Mouse (Mus musculus) neural tube, embryonic 15.5 days (tissue): ENCODE measurements around the gene Mef2d. TPM values are rescaled to one million over a fixed set of nuclear protein-coding genes. Genes with fewer than 3 reads are reported as not detected.

Source experiments
- ATAC-seq: fragments of 200-750 bp; cut with Nextera tagmentation; 2 replicates; pipeline ENCODE4 v1.8.0; 2017; ENCODE audit warnings: mild to moderate bottlenecking, moderate TSS enrichment, moderate library complexity; ENCODE audit not compliant: low FRiP score
- H3K27ac ChIP-seq: fragments of 300-500 bp; sonication (generic); replicated peaks from 2 replicates; pipeline ENCODE4 v1.5.1; 2015; ENCODE audit warnings: mild to moderate bottlenecking, inconsistent platforms
- H3K27me3 ChIP-seq: fragments of 300-500 bp; sonication (generic); replicated peaks from 2 replicates; pipeline ENCODE4 v1.6.1; 2015; ENCODE audit warnings: inconsistent platforms
- H3K36me3 ChIP-seq: fragments of 300-500 bp; sonication (generic); 2 replicates; pipeline ENCODE4 v1.6.1; 2015; ENCODE audit warnings: inconsistent platforms
- H3K4me1 ChIP-seq: fragments of 300-500 bp; sonication (generic); 2 replicates; pipeline ENCODE4 v1.6.1; 2015; ENCODE audit warnings: inconsistent platforms
- H3K4me2 ChIP-seq: fragments of 300-500 bp; sonication (generic); 2 replicates; pipeline ENCODE4 v1.6.1; 2015; ENCODE audit warnings: inconsistent platforms, mild to moderate bottlenecking, moderate library complexity
- H3K4me3 ChIP-seq: fragments of 300-500 bp; sonication (generic); replicated peaks from 2 replicates; pipeline ENCODE4 v1.5.1; 2015; ENCODE audit warnings: mild to moderate bottlenecking, inconsistent platforms
- H3K9ac ChIP-seq: fragments of 300-500 bp; sonication (generic); replicated peaks from 2 replicates; pipeline ENCODE4 v1.6.1; 2015; ENCODE audit warnings: mild to moderate bottlenecking, inconsistent platforms
- H3K9me3 ChIP-seq: fragments of 300-500 bp; sonication (generic); replicated peaks from 2 replicates; pipeline ENCODE4 v1.6.1; 2016; ENCODE audit warnings: inconsistent platforms
- WGBS: fragments of 180-500 bp; shearing (Covaris S2); methylation state at CpG from one replicate; pipeline ENCODE4 v1.1.7; 2015; ENCODE audit warnings: mixed read lengths; 5-methylcytosine and 5-hydroxymethylcytosine counted together
- polyA plus RNA-seq: library from polyadenylated mRNA; unstranded; fragments of >200 nt; fragmentation: Nextera tagmentation; extraction: Ambion mirVana; gene quantifications from 2 replicates; pipeline ENCODE4 v1.2.1, GENCODE M21; 2015

Mef2d gene
- polyA plus RNA-seq, 1 experiment from 2014 or later = 14.3 TPM

- peaks cover 55% of the 10 kb centered on the region for H3K4me1 ChIP-seq
- H3K4me3 ChIP-seq = no peak overlapping the region
- H3K27ac ChIP-seq = 0 out of 2 replicates have a peak overlapping the region, but pooled peaks have one; percentile 80
- no peak for ATAC-seq
- WGBS = 83% methylated on average over 3 of the region's 3 CpGs
- H3K4me2 ChIP-seq = no peak overlapping the region
- no peaks in the 10 kb centered on the region for H3K27me3 ChIP-seq
- H3K9me3 ChIP-seq = no peaks in the 10 kb centered on the region
- no peak overlapping the region for H3K9ac ChIP-seq
- H3K36me3 ChIP-seq = peaks cover 12% of the 10 kb centered on the region
These were observed 11.3 kb downstream of the Mef2d start for GRCm38 (mm10) chr3:88153290-88154011.

GRCm38 (mm10) chr3:88154236-88154635 lies 12.1 kb downstream of the Mef2d start:
- ATAC-seq = no peak
- H3K27me3 ChIP-seq = no peaks in the 10 kb centered on the region
- 66% methylated on average over 2 of the region's 2 CpGs for WGBS
- no peaks in the 10 kb centered on the region for H3K9me3 ChIP-seq
- no peak overlapping the region for H3K4me2 ChIP-seq
- no peak overlapping the region for H3K27ac ChIP-seq
- H3K4me3 ChIP-seq = no peak overlapping the region
- H3K9ac ChIP-seq = no peak overlapping the region
- H3K4me1 ChIP-seq = peaks cover 48% of the 10 kb centered on the region
- H3K36me3 ChIP-seq = peaks cover 20% of the 10 kb centered on the region

GRCm38 (mm10) chr3:88156817-88157216 lies 14.6 kb downstream of the Mef2d start:
- ATAC-seq = no peak
- Histone ChIP-seq H3K36me3 (peaks cover 46% of the 10 kb centered on the region), H3K4me2 (no peak overlapping the region), H3K9me3 (no peaks in the 10 kb centered on the region), H3K4me3 (no peak overlapping the region), H3K9ac (no peak overlapping the region), H3K4me1 (peaks cover 22% of the 10 kb centered on the region), H3K27me3 (no peaks in the 10 kb centered on the region), H3K27ac (no peak overlapping the region)

- H3K4me2 ChIP-seq = no peak overlapping the region
- H3K27ac ChIP-seq = no peak overlapping the region
- no peaks in the 10 kb centered on the region for H3K27me3 ChIP-seq
- H3K9ac ChIP-seq = no peak overlapping the region
- no peaks in the 10 kb centered on the region for H3K9me3 ChIP-seq
- H3K4me3 ChIP-seq = no peak overlapping the region
- H3K4me1 ChIP-seq = peaks cover 10% of the 10 kb centered on the region
- H3K36me3 ChIP-seq = peaks cover 58% of the 10 kb centered on the region
- WGBS = 20% methylated on average over 23 of the region's 23 CpGs
- ATAC-seq = 0 out of 2 replicates have a peak, but pooled peaks have one; percentile 12
These were observed 15.8 kb downstream of the Mef2d start for GRCm38 (mm10) chr3:88157771-88158597.

- H3K4me2 ChIP-seq = no peak overlapping the region
- peaks cover 66% of the 10 kb centered on the region for H3K36me3 ChIP-seq
- ATAC-seq = no peak
- 87% methylated on average over 6 of the region's 6 CpGs for WGBS
- H3K4me3 ChIP-seq = no peak overlapping the region
- H3K27me3 ChIP-seq = no peaks in the 10 kb centered on the region
- H3K27ac ChIP-seq = no peak overlapping the region
- H3K9me3 ChIP-seq = no peaks in the 10 kb centered on the region
- no peak overlapping the region for H3K9ac ChIP-seq
- H3K4me1 ChIP-seq = peaks cover 6% of the 10 kb centered on the region
These were observed 16.8 kb downstream of the Mef2d start for GRCm38 (mm10) chr3:88158991-88159390.

GRCm38 (mm10) chr3:88160856-88161255 lies 18.7 kb downstream of the Mef2d start:
- ATAC-seq = no peak

GRCm38 (mm10) chr3:88162259-88162658 lies 20.1 kb downstream of the Mef2d start:
- no peak overlapping the region for H3K9ac ChIP-seq
- WGBS = 84% methylated on average over 8 of the region's 8 CpGs
- peaks cover 6% of the 10 kb centered on the region for H3K4me1 ChIP-seq
- H3K27ac ChIP-seq = no peak overlapping the region
- H3K4me2 ChIP-seq = no peak overlapping the region
- no peak for ATAC-seq
- H3K9me3 ChIP-seq = no peaks in the 10 kb centered on the region
- no peaks in the 10 kb centered on the region for H3K27me3 ChIP-seq
- H3K36me3 ChIP-seq = peaks cover 85% of the 10 kb centered on the region
- no peak overlapping the region for H3K4me3 ChIP-seq

More at GRCm38 (mm10) chr3:88160856-88161255, 18.7 kb downstream of the Mef2d start:
- Histone ChIP-seq H3K36me3 (peaks cover 82% of the 10 kb centered on the region), H3K4me1 (peaks cover 6% of the 10 kb centered on the region), H3K4me3 (no peak overlapping the region), H3K27ac (no peak overlapping the region), H3K27me3 (no peaks in the 10 kb centered on the region), H3K9ac (no peak overlapping the region), H3K4me2 (no peak overlapping the region), H3K9me3 (no peaks in the 10 kb centered on the region)
- WGBS = 81% methylated on average over 6 of the region's 6 CpGs

- H3K27me3 ChIP-seq = no peaks in the 10 kb centered on the region
- WGBS = 63% methylated on average over 4 of the region's 4 CpGs
- no peak overlapping the region for H3K4me3 ChIP-seq
- H3K4me2 ChIP-seq = no peak overlapping the region
- H3K9ac ChIP-seq = no peak overlapping the region
- ATAC-seq = no peak
- peaks cover 90% of the 10 kb centered on the region for H3K36me3 ChIP-seq
- H3K4me1 ChIP-seq = peaks cover 3% of the 10 kb centered on the region
- H3K9me3 ChIP-seq = no peaks in the 10 kb centered on the region
- no peak overlapping the region for H3K27ac ChIP-seq
These were observed 20.6 kb downstream of the Mef2d start for GRCm38 (mm10) chr3:88162811-88163210.

GRCm38 (mm10) chr3:88163847-88164246 lies 21.7 kb downstream of the Mef2d start:
- WGBS = 76% methylated on average over 3 of the region's 3 CpGs

GRCm38 (mm10) chr3:88164263-88164662 lies 22.1 kb downstream of the Mef2d start:
- WGBS = 65% methylated on average over 3 of the region's 3 CpGs
- no peak overlapping the region for H3K4me3 ChIP-seq

More at GRCm38 (mm10) chr3:88163847-88164246, 21.7 kb downstream of the Mef2d start:
- H3K4me2 ChIP-seq = no peak overlapping the region
- H3K4me3 ChIP-seq = no peak overlapping the region
- H3K27ac ChIP-seq = no peak overlapping the region
- H3K9me3 ChIP-seq = no peaks in the 10 kb centered on the region
- H3K9ac ChIP-seq = no peak overlapping the region
- no peaks in the 10 kb centered on the region for H3K4me1 ChIP-seq
- no peaks in the 10 kb centered on the region for H3K27me3 ChIP-seq
- ATAC-seq = no peak
- H3K36me3 ChIP-seq = peaks cover 90% of the 10 kb centered on the region

GRCm38 (mm10) chr3:88166056-88166455 lies 23.9 kb downstream of the Mef2d start:
- no peak for ATAC-seq
- WGBS = 94% methylated on average over 5 of the region's 5 CpGs
- H3K9me3 ChIP-seq = no peaks in the 10 kb centered on the region
- no peaks in the 10 kb centered on the region for H3K4me1 ChIP-seq
- H3K27me3 ChIP-seq = no peaks in the 10 kb centered on the region
- no peak overlapping the region for H3K27ac ChIP-seq
- H3K4me2 ChIP-seq = no peak overlapping the region
- H3K4me3 ChIP-seq = no peak overlapping the region
- peaks cover 89% of the 10 kb centered on the region for H3K36me3 ChIP-seq
- no peak overlapping the region for H3K9ac ChIP-seq

More at GRCm38 (mm10) chr3:88164263-88164662, 22.1 kb downstream of the Mef2d start:
- H3K9me3 ChIP-seq = no peaks in the 10 kb centered on the region
- no peak overlapping the region for H3K4me2 ChIP-seq
- no peaks in the 10 kb centered on the region for H3K4me1 ChIP-seq
- ATAC-seq = no peak
- H3K9ac ChIP-seq = no peak overlapping the region
- no peaks in the 10 kb centered on the region for H3K27me3 ChIP-seq
- H3K36me3 ChIP-seq = peaks cover 90% of the 10 kb centered on the region
- no peak overlapping the region for H3K27ac ChIP-seq

- Histone ChIP-seq H3K4me3 (no peak overlapping the region), H3K27ac (no peak overlapping the region), H3K4me1 (no peaks in the 10 kb centered on the region), H3K36me3 (peaks cover 63% of the 10 kb centered on the region), H3K9me3 (no peaks in the 10 kb centered on the region), H3K27me3 (no peaks in the 10 kb centered on the region), H3K9ac (no peak overlapping the region), H3K4me2 (no peak overlapping the region)
- WGBS = 83% methylated on average over 5 of the region's 5 CpGs
- no peak for ATAC-seq
These were observed 28.2 kb downstream of the Mef2d start for GRCm38 (mm10) chr3:88170361-88170760.
